23 mouse cellular contexts compared by ENCODE assay signal in the genomic region with DNA sequence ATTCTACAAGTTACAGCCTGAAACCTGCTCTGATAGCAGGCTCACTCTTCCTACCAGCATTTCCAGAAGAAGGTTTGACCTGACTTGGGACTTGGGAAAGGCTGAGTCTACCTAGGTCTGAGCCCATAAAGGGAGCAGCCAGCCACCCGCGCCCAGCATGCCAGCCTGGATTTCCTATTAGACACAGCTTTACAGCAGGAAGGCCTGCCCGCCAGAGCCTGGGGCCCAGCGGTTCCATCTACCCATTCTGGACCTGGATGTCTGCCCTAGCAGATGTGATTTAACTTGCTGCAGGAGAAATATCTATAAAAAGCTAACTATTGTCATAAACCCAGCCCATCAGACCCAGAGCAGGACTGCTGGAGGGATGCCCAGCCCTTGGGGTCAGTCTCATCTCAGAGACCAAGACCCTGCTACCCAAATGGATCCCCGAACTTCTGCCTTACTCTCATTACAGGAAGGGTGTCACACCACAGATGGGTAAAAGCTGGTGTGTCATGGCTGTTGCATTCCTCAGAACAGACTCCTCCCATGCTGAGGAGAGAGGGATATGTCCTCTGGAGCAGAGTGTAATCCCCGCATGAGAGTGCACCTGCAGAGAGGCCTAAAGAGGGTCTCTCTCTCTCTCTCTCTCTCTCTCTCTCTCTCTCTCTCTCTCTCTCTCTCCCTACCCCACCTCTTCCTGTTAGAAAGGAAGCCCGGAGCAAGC. TPM values are rescaled to one million over a fixed set of nuclear protein-coding genes. Genes with fewer than 3 reads are reported as not detected.
DNase-seq lines count a peak whose midpoint lies in the region.
"Had no signal": no experiment of that assay in that cellular context is flagged by ENCODE, and none has a peak within 500 bp of the region (broad histone marks: within the 10 kb centered on the region; RNA-seq: fewer than 3 reads in every experiment).

No protein-coding gene starts in this region.

- no peak overlapping the region for H3K4me3 ChIP-seq in limb, embryonic 10.5 days
- H3K4me3 ChIP-seq: forebrain, embryonic 10.5 days; heart, embryonic 13.5 days; midbrain, embryonic 10.5 days had no signal

- peak; percentile 35 for DNase-seq in gastrocnemius, postnatal 14 days
- no peak for DNase-seq in gastrocnemius, postnatal 36 days
- DNase-seq in testis, postnatal 10 days (ENCODE audit: low spot score): peak; percentile 36
- no peak for DNase-seq in testis, postnatal 14 days (ENCODE audit: low spot score)
- no peak for DNase-seq in limb, embryonic 10.5 days (ENCODE audit: low spot score)
- no peak for DNase-seq in lung, postnatal 4 days
- no peak for DNase-seq in spleen, postnatal 36 days (ENCODE audit: low spot score in 2 of 2)
- DNase-seq: adrenal gland, adult 8-10 months; cerebellum, adult 2 months; cerebellum, postnatal 25 days; forebrain, postnatal 0 days; heart, postnatal 10 days; liver; lung, embryonic 14.5 days; lung, postnatal 14 days; right cerebral cortex, postnatal 25 days; thymus, adult 2 months had no signal

- no peaks in the 10 kb centered on the region for H3K27me3 ChIP-seq in limb, embryonic 10.5 days (ENCODE audit: low read depth, poor library complexity, severe bottlenecking)
- H3K27me3 ChIP-seq: CH12.LX; heart, embryonic 13.5 days had no signal

- peaks cover 18% of the 10 kb centered on the region; the same call in 1 of the 2 replicates for H3K4me1 ChIP-seq in limb, embryonic 10.5 days
- H3K4me1 ChIP-seq: forebrain, embryonic 10.5 days; heart, embryonic 13.5 days; midbrain, embryonic 10.5 days had no signal

- WGBS in limb, embryonic 10.5 days: 81% methylated on average over 7 of the region's 7 CpGs

- peak overlapping the region; percentile 59 for H3K27ac ChIP-seq in limb, embryonic 10.5 days
- H3K27ac ChIP-seq: forebrain, embryonic 10.5 days; heart, embryonic 13.5 days; hindbrain, embryonic 14.5 days; liver, embryonic 14.5 days; midbrain, embryonic 10.5 days had no signal

- no peaks in the 10 kb centered on the region for H3K36me3 ChIP-seq in limb, embryonic 10.5 days
- H3K36me3 ChIP-seq: forebrain, embryonic 10.5 days; heart, embryonic 13.5 days; midbrain, embryonic 10.5 days had no signal

- intact Hi-C loops in gastrocnemius, postnatal 14 days (cut with DNase I; ENCODE audit: low total_unique reads): no loop called here
- intact Hi-C loops in gastrocnemius, postnatal 36 days (cut with DNase I): no loop called here

- no peaks in the 10 kb centered on the region for H3K9me3 ChIP-seq in limb, embryonic 10.5 days (replicated peaks)
- H3K9me3 ChIP-seq: forebrain, embryonic 10.5 days; heart, embryonic 13.5 days; midbrain, embryonic 10.5 days had no signal

RNA-seq across cellular contexts. Expression of a gene that starts 54.0 kb away (rescaled TPM):
- 10 to 100 TPM in 1 of 2 experiments, 1 to 10 TPM in 1; 8.3 to 11.2 TPM for total RNA-seq in gastrocnemius, postnatal 14 days (2021)
- total RNA-seq in gastrocnemius, postnatal 36 days (2021): 1 to 10 TPM; 2.7 to 3.3 TPM
- 245 and 261 TPM in 2 replicates for polyA plus RNA-seq in limb, embryonic 10.5 days (2016; fragmentation: Nextera tagmentation; extraction: Ambion mirVana)

Comparison
In these comparisons a context has a peak if more than half of its experiments do, and no peak if none do; other contexts are left out.
1. DNase-seq: peak in gastrocnemius, postnatal 14 days (single experiment) and testis, postnatal 10 days (single experiment); none in gastrocnemius, postnatal 36 days (0 of 2), testis, postnatal 14 days (single experiment), limb, embryonic 10.5 days (single experiment), lung, postnatal 4 days (0 of 2) and spleen, postnatal 36 days (0 of 2).